9 mouse cellular contexts compared by ENCODE assay signal in the genomic region with DNA sequence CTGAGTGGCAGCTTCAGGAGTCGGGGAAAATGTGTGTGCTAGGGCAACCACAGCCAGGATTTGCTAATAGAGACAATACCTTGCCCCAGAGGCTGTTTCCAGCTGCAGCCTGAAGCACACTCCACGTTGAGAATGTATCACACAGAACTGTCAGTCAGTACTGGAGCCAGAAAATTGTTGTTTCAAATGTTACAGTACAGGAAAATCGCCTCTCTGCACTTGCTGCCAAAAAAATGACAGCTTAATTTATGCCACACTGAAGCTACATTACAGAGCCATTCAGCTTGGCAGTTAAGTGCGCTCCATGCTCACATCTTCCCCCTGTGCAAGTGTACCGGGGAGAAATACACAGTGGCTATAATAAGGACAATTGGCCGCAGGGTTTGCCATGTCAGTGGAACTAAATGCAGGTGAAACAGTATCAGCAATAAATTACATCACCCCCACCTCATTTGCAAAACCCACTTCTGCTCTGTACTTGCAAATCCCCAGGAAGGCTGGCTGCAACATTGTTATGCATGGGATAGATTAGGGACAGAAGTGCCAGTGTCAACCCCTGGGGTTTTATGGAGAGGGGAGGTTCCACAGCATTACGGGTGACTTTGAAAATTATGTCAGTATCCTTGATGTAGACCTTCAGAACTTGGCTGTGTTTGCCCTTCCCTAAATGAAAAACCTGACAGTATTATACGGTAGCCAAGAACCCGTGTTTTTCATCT.
DNase-seq lines count a peak whose midpoint lies in the region; ATAC-seq and TF ChIP-seq lines count a peak whose summit lies in the region.
"Had no signal": no experiment of that assay in that cellular context is flagged by ENCODE, and none has a peak within 500 bp of the region (broad histone marks: within the 10 kb centered on the region; RNA-seq: fewer than 3 reads in every experiment).

No protein-coding gene starts in this region.

- 0 out of 2 replicates have a peak, but pooled peaks cover 6% of the 10 kb centered on the region for H3K27me3 ChIP-seq in limb, embryonic 14.5 days (ENCODE audit: control insufficient read depth, insufficient read depth, low read length)
- H3K27me3 ChIP-seq: stomach, embryonic 15.5 days had no signal

- no peak overlapping the region for H3K4me2 ChIP-seq in limb, embryonic 14.5 days (replicated peaks; ENCODE audit: low read depth, low read length, severe bottlenecking)
- H3K4me2 ChIP-seq: stomach, embryonic 15.5 days had no signal

- no peak overlapping the region for H3K4me3 ChIP-seq in limb, embryonic 14.5 days (replicated peaks; ENCODE audit: low read length)
- H3K4me3 ChIP-seq: stomach, embryonic 15.5 days had no signal

- no peak for TF ChIP-seq POLR2A in brain, embryonic 14.5 days (IDR thresholded peaks at IDR 0.05; ENCODE audit: borderline replicate concordance, extremely low read depth, insufficient read depth, insufficient read length, poor library complexity, severe bottlenecking)
- no peak for TF ChIP-seq POLR2A in limb, embryonic 14.5 days (IDR thresholded peaks at IDR 0.05; ENCODE audit: borderline replicate concordance, extremely low read depth, insufficient read depth, insufficient read length)

- no peaks in the 10 kb centered on the region for H3K9me3 ChIP-seq in limb, embryonic 14.5 days (ENCODE audit: control insufficient read depth, low read length)
- H3K9me3 ChIP-seq: stomach, embryonic 15.5 days had no signal

- H3K4me1 ChIP-seq in limb, embryonic 14.5 days (ENCODE audit: control insufficient read depth, insufficient read depth, low read length): 0 out of 2 replicates have a peak, but pooled peaks cover 3% of the 10 kb centered on the region
- H3K4me1 ChIP-seq: stomach, embryonic 15.5 days had no signal

- 6% methylated on average over 9 of the region's 9 CpGs for WGBS in limb, embryonic 14.5 days

- ATAC-seq in limb, embryonic 14.5 days (ENCODE audit: low FRiP score, low read depth): no peak; the same call in 1 of the 2 replicates

- DNase-seq in adrenal gland, adult 2 months: peak; percentile 27
- DNase-seq in adrenal gland, postnatal 25 days: no peak
- DNase-seq in kidney, postnatal 10 days: peak; percentile 8
- DNase-seq in kidney, adult 9 months: no peak
- DNase-seq in brain, embryonic 14.5 days (ENCODE audit: low read depth): peak; percentile 89
- peak; percentile 59 for DNase-seq in limb, embryonic 14.5 days (ENCODE audit: low spot score)
- DNase-seq in layer of hippocampus, postnatal 25 days (ENCODE audit: extremely low spot score in 1 of 2, low spot score in 1 of 2): no peak
- DNase-seq in left cerebral cortex, adult 18-20 months (ENCODE audit: low spot score in 2 of 2): no peak

- no peak for TF ChIP-seq CTCF in brain, embryonic 14.5 days (IDR thresholded peaks at IDR 0.05; ENCODE audit: borderline replicate concordance, extremely low read depth, insufficient read depth, insufficient read length)

- H3K27ac ChIP-seq in limb, embryonic 14.5 days (replicated peaks; ENCODE audit: low read depth, low read length): no peak overlapping the region
- H3K27ac ChIP-seq: stomach, embryonic 15.5 days had no signal

- no peak overlapping the region for H3K9ac ChIP-seq in limb, embryonic 14.5 days (ENCODE audit: low read depth, low read length, severe bottlenecking)
- H3K9ac ChIP-seq: stomach, embryonic 15.5 days had no signal

- H3K36me3 ChIP-seq in limb, embryonic 14.5 days (ENCODE audit: control insufficient read depth, insufficient read depth, low read length): no peaks in the 10 kb centered on the region
- H3K36me3 ChIP-seq: stomach, embryonic 15.5 days had no signal

Comparison
In these comparisons a context has a peak if more than half of its experiments do, and no peak if none do; other contexts are left out.
1. DNase-seq: peak in adrenal gland, adult 2 months (single experiment), kidney, postnatal 10 days (single experiment), brain, embryonic 14.5 days (single experiment) and limb, embryonic 14.5 days (single experiment); none in adrenal gland, postnatal 25 days (single experiment), kidney, adult 9 months (single experiment), layer of hippocampus, postnatal 25 days (0 of 2) and left cerebral cortex, adult 18-20 months (0 of 2).